Mouse (Mus musculus) layer of hippocampus, postnatal 36 days (tissue): ENCODE measurements around the gene Sirpb1b. TPM values are rescaled to one million over a fixed set of nuclear protein-coding genes. Genes with fewer than 3 reads are reported as not detected.
"Not testable (repeated sequence)": the region's sequence is repeated elsewhere in the genome, so short reads cannot be mapped to it uniquely, and the experiment has no call there.

Experiments used
- DNase-seq, 2 experiments: peaks; one replicate each; pipeline ENCODE4 v3.0.0; 2022
- total RNA-seq, 2 experiments: library from RNA; stranded (reverse); gene quantifications; 2 replicates each; pipeline ENCODE4 v1.2.3; 2021

The Sirpb1b gene
- not detected for total RNA-seq

DNA sequence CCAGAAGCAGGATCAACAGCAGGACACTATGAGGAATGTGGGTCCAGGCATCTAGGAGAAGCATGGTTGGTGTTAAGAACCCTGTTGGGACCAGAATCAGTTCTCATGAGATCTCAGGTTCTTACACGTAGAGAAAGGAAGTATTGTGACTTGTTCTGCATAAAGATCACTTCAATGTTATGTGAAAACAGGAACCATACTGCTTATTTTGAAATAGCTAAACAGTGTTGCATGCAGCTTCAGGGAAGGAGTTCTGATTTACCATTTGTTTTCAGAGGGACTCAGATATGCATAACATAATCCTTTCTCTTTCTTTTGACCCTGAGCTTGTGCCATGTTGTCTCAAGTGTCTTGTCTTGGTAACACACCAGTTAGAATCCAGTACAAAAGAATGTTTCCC is at the start of gene Sirpb1b:
TSS of gene Sirpb1b (minus strand) at position 179 of the 400 bp plus-strand sequence.
- not testable (repeated sequence) for DNase-seq

DNA sequence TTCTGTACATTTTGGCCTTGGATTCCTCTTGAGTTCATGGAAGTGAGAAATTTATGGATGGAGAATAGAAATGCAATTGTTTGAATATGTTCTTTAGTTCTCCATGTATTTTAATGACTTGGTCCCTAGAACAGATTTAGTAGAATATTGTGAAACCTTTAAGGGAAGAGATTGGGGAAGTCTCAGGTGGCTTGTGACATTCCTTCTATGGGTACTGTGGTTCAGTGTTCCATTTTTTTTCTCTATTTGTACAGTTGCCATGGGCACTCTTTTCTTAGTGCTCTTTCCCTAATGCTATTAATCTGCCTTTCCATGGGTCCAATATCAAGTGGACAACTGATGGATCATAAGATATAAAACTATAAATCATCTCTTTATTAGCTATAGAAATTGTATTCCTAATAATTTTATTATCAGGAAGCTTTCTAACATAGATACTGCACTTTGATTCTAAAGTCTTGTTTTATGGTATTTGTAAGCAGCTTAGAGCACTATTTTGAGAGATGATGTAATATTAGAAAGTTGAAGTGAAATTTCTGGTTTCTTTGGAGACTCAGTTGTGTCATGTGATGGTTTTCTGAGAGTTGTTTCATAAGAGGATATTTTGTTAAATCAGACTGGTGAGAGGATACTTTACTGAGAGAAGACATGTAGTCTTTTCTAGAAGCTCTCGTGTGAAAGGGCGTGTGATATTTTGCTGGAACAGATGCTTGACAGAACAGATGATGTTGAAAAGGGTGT is 15.7 kb upstream of the Sirpb1b start:
- DNase-seq = not testable (repeated sequence)

DNA sequence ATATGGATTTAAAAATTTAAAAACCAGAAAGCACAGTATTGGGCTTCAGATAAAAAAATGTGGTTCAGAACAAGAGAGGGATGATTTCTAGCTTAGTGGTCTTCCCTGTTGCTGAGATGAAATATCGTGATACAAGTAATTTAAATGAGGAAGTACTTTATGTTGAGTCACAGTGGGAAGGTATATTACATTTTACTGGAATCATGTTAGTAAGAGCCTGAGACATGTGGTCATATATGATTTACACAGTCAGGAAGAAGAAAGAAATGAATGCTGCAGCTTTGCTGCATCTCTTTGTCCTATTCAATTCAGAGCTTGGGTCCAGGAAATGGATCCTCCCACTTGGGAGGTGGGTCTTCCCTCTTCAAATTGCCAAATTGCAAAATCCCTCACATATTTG is 11.8 kb upstream of the Sirpb1b start:
- DNase-seq = not testable (repeated sequence)

DNA sequence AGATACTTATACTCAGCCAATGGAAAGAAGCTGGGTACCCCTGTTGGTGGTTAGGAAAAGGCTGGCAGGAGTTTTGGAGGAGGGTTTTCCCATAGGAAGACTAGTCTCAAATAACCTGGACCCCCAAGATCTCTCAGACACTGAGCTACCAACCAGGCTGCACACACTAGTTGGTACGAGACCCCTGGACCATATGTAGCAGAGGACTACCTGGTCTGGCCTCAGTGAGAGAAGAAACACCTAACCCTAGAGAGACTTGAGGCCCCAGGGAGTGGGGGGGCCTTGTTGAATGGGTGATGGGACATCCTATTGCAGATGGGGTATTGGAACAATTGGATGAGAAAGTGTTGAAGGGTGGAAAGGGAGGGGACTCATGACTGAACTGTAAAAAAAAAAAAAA is 8.6 kb upstream of the Sirpb1b start:
- DNase-seq = no peak

DNA sequence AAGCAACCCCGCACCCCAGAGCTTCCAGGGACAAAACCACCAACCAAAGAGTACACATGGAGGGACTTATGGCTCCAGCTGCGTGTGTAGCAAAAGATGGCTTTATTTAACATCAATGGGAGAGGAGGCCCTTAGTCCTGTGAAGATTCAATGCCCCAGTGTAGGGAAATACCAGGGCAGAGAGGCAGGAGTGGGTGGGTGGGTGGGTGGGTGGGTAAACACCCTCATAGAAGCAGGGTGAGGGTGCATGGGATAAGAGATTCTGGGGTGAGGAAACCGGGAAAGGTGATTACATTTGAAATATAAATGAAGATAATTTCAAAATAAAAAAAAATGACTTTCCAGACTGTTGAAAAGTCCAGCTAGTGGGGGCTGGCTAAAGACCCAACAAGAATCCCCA is 8.1 kb upstream of the Sirpb1b start:
- DNase-seq = not testable (repeated sequence)

DNA sequence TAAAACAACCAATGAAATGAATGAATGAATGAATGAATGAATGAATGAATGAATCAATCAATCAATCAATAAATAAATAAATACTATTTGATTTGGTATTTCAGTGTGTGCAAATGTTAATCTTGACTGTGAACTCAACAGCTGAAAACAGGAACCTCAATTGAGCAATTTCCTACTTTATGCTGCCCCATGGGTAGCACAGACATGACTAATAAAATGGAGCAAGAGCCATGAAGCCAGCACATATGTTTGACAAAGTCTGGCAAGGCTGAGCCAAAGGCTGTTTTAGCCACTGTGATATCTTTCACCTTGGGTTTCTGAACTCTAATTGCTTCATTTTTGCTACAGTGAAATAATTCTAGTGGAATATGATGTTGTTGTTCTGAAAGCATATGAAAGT is 1.6 kb upstream of the Sirpb1b start:
- not testable (repeated sequence) for DNase-seq

DNA sequence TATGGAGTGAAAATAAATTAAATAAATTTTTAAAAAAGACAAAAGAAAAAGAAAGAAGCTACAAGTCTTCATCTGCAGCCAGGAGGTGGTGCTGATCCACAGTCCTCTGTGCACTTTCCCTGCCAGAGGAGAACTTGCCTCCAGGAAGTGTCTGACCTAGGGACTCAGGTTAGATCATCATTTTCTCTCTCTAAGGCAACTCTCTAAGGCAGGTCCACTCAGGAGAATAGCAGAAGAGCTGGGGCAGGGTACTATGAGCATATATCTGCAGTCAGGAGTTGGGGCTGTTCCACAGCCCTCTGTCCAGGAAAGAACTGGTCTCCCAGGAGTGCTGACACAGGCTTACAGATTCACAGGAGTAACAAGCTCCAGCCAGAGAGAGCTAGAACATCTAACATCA is 46.3 kb downstream of the Sirpb1b start:
- DNase-seq = no peak

DNA sequence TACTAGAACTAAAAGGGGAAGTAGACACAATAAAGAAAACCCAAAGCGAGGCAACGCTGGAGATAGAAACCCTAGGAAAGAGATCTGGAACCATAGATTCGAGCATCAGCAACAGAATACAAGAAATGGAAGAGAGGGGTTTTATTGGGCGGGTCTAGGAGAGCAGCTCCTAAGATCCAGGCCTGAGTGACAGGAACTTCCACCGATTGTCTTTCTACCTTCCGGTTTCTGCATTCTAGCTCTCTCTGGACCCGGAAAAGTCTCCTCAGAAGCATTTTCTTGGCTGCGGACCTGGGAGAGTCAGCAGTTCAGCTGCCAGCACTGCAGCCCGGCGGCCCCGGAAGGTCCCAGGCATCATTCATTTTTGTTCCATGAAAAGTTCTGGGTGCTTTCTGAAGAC is 61.3 kb downstream of the Sirpb1b start:
- not testable (repeated sequence) for DNase-seq

DNA sequence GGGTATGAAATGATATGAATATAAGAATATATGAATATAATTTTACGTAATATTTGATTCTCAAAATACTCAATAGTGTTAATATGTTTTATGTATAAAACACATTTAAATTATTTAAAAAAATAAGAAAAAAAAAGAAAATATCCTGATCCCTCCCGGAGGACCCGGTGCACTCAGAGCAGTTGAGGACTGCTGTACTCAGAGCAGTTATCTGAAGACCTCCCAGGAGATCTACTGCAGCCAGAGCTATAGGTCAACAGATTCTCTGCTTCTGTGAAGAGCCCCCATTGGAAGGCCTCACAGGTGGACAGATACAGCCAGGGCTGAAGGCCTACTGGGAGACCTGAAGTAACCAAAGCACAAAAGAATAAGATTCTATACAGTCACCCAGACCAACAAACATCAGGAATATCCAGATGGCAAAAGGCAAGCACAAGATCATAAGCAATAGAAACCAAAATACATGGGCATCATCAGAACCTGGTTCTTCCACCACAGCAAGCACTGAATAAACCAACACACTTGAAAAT is 67.0 kb downstream of the Sirpb1b start:
- DNase-seq = not testable (repeated sequence)

DNA sequence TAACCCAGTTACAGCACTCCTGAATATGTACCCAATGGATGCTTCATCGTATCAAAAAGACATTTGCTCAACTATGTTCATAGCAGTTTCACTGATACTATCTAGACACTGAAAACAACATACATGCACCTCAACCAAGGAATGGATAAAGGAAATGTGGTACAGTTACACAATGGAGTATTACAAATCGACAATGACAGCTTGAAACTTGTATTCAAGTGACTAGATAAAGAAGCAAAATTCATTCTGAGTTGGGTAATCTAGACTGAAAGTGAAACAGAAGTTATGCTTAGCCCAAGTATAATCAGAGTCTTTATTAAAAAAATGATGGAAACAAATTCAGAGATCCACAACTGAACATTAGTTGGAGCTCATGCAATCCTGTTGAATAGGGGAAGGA is 100.0 kb downstream of the Sirpb1b start:
- DNase-seq = not testable (repeated sequence)

DNA sequence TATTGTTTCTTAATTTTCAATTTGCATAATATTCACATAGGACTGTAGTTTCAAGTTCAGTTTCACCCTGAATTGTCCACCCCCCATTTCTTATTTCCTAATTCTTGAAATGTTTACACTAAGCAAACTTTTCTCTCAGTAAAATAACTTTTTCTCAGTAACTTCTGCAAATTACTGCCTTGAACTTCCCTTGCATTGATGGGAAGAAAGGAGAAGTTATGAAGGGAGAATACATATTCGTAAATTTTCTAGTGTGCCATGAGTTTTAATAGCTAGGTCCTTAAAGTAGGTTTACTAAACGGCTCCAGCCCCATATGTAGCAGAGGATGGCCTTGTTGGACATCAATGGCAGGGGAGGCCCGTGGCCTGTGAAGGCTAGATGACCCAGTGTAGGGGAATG is 104.7 kb downstream of the Sirpb1b start:
- not testable (repeated sequence) for DNase-seq

Other genes with a start within 250 kb of the Sirpb1b start
- gene Gm9733, start 242.8 kb downstream of the Sirpb1b start, total RNA-seq = not detected
- not detected for gene Sirpb1a, start 148.5 kb downstream of the Sirpb1b start, total RNA-seq